Mouse (Mus musculus) liver, adult 2 months (tissue): ENCODE measurements around the gene Gtf2e1. TPM values are rescaled to one million over a fixed set of nuclear protein-coding genes. Genes with fewer than 3 reads are reported as not detected.

ENCODE experiments used
- DNase-seq: peaks from one replicate; pipeline ENCODE4 v3.0.0-alpha.2; 2011; ENCODE audit warnings: low read depth, low spot score; ENCODE audit errors: extremely low read depth
- H3K27ac ChIP-seq: fragments of 200-500 bp; replicated peaks from 2 replicates; pipeline ENCODE4 v1.5.1; 2012; ENCODE audit warnings: low read depth, mild to moderate bottlenecking, control low read depth, inconsistent platforms, low read length; ENCODE audit not compliant: insufficient read depth
- H3K27me3 ChIP-seq: fragments of 200-500 bp; 2 replicates; pipeline ENCODE4 v1.6.1; 2012; ENCODE audit warnings: mild to moderate bottlenecking, moderate library complexity, low read length, inconsistent platforms; ENCODE audit not compliant: control insufficient read depth, insufficient read depth
- H3K36me3 ChIP-seq: fragments of 200-500 bp; 2 replicates; pipeline ENCODE4 v1.6.1; 2012; ENCODE audit warnings: low read length, inconsistent platforms; ENCODE audit not compliant: control insufficient read depth, insufficient read depth
- H3K4me1 ChIP-seq: fragments of 200-500 bp; 2 replicates; pipeline ENCODE4 v1.6.1; 2011; ENCODE audit warnings: low read length; ENCODE audit not compliant: control insufficient read depth, insufficient read depth
- H3K4me3 ChIP-seq: fragments of 200-500 bp; 2 replicates; pipeline ENCODE4 v1.5.1; 2011; ENCODE audit warnings: low read depth, mild to moderate bottlenecking, control low read depth, low read length, moderate library complexity; ENCODE audit not compliant: insufficient read depth
- H3K79me2 ChIP-seq: fragments of 200-500 bp; 2 replicates; pipeline ENCODE4 v1.6.1; 2012; ENCODE audit warnings: inconsistent platforms, mild to moderate bottlenecking, low read length, moderate library complexity; ENCODE audit not compliant: control insufficient read depth, insufficient read depth
- H3K9ac ChIP-seq: fragments of 200-500 bp; 2 replicates; pipeline ENCODE4 v1.6.1; 2012; ENCODE audit warnings: low read depth, mild to moderate bottlenecking, control low read depth, inconsistent platforms, low read length
- CTCF ChIP-seq: fragments of 200-500 bp; IDR thresholded peaks from 2 replicates; pipeline ENCODE4 v1.5.1; 2011; ENCODE audit warnings: low read depth, low read length, control low read depth
- POLR2A ChIP-seq: fragments of 200-500 bp; IDR thresholded peaks from 2 replicates; pipeline ENCODE4 v1.6.1; 2011; ENCODE audit warnings: low read length, control low read depth; ENCODE audit not compliant: insufficient read depth; ENCODE audit errors: extremely low read depth
- WGBS: fragments of 180-500 bp; shearing (Covaris S2); methylation state at CpG from one replicate; pipeline ENCODE4 v1.1.7; 2018; 5-methylcytosine and 5-hydroxymethylcytosine counted together
- polyA plus RNA-seq: library from polyadenylated mRNA; depleted of rRNA; stranded (reverse); fragments of >200 nt; gene quantifications from 2 replicates; pipeline ENCODE4 v1.2.3, GENCODE M21; 2012
- total RNA-seq: library from RNA; depleted of rRNA; stranded (reverse); fragments of >200 nt; gene quantifications from 2 replicates; pipeline ENCODE4 v1.2.3, GENCODE M21; 2014

Gtf2e1 gene
- total and polyA plus RNA-seq, 2 experiments, result 5.0 to 7.2 TPM

DNA sequence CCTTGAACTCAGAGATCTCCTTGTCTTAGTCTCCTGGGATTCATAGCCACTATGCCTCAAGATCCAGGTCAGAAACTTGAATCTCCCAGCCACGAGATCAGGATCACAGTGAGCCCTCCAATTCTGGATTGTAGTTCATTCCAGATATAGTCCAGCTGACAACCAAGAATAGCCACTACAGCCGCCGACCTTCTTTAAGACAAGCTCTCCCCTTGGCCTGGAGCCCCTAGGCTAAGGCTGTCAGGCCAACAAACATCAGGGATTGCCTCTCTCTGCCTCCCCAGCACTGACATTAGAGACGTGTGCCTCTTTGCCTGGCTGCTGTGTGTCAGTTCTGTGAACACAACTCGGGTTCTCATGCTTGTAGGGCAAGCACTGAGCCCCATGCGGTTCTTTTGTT is 1.2 kb upstream of the Gtf2e1 start:
- H3K4me3 ChIP-seq, result no peak overlapping the region
- H3K27me3 ChIP-seq, result no peaks in the 10 kb centered on the region
- TF ChIP-seq CTCF (no peak), POLR2A (no peak)
- no peak for DNase-seq
- peaks cover 17% of the 10 kb centered on the region; the same call in 1 of the 2 replicates for H3K4me1 ChIP-seq
- peak overlapping the region; percentile 95 for H3K27ac ChIP-seq
- 77% methylated on average over 6 of the region's 6 CpGs for WGBS
- peaks cover 8% of the 10 kb centered on the region for H3K36me3 ChIP-seq
- no peak overlapping the region for H3K9ac ChIP-seq
- no peaks in the 10 kb centered on the region; the same call in 1 of the 2 replicates for H3K79me2 ChIP-seq

DNA sequence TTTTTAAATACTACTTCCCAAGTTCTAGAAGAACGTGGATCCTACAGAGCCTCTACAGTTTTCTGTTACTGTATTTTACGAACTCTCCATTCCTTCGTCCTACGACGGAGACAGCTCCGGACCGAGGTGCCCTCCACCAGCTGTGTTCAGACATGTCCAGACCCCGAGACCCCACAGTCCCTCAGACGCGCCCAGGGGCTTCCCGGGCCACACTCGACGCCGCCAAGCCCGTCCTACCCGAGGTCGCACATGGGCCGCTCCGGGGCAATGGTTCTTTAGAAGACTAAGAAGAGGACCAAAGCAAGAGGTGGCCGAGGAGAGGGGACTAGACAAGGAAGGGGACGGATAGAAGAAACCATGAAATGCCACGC is 364 bp downstream of the Gtf2e1 start:
- H3K36me3 ChIP-seq, result peaks cover 10% of the 10 kb centered on the region
- TF ChIP-seq CTCF (no peak), POLR2A (no peak)
- WGBS, result under 1% methylated on average over 22 of the region's 22 CpGs
- peak overlapping the region; percentile 72 for H3K4me3 ChIP-seq
- H3K4me1 ChIP-seq, result peaks cover 25% of the 10 kb centered on the region; the same call in 1 of the 2 replicates
- no peaks in the 10 kb centered on the region for H3K27me3 ChIP-seq
- peak overlapping the region; percentile 78 for H3K9ac ChIP-seq
- peak overlapping the region; percentile 37 for H3K27ac ChIP-seq
- H3K79me2 ChIP-seq, result no peaks in the 10 kb centered on the region; the same call in 1 of the 2 replicates
- DNase-seq, result no peak

- Histone ChIP-seq H3K4me3 (no peak overlapping the region), H3K27me3 (no peaks in the 10 kb centered on the region), H3K36me3 (peaks cover 19% of the 10 kb centered on the region), H3K4me1 (peaks cover 22% of the 10 kb centered on the region), H3K27ac (no peak overlapping the region), H3K9ac (no peak overlapping the region), H3K79me2 (peaks cover 6% of the 10 kb centered on the region; the same call in 1 of the 2 replicates)
- 64% methylated on average over 8 of the region's 8 CpGs for WGBS
- TF ChIP-seq POLR2A (no peak), CTCF (no peak)
- DNase-seq, result no peak
Observed at GRCm38 (mm10) chr16:37533369-37534068, 6.1 kb downstream of the Gtf2e1 start.

DNA sequence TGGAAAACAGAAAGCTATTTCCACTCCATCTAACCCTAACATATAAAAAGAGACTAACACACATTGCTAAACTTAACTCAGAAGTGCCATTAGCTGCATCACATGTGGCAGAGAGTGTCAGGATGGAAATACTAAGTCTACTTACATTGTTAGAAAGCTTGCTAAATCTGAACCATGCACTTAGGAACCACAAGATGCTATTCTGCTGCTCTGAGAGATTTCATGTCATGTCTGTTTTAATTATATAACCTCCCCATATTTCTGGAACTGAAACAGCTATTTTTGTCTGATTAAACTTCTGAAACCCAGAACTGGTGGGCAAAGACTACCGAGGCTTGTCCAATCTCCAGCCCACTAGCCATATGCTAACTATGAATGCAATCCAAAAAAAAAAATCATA is 7.5 kb downstream of the Gtf2e1 start:
- H3K4me3 ChIP-seq, result no peak overlapping the region
- H3K4me1 ChIP-seq, result peaks cover 26% of the 10 kb centered on the region
- WGBS, result 85% methylated on average over 1 of the region's 1 CpGs
- TF ChIP-seq POLR2A (no peak), CTCF (no peak)
- no peak overlapping the region for H3K9ac ChIP-seq
- H3K27ac ChIP-seq, result no peak overlapping the region
- no peaks in the 10 kb centered on the region for H3K27me3 ChIP-seq
- peaks cover 6% of the 10 kb centered on the region; the same call in 1 of the 2 replicates for H3K79me2 ChIP-seq
- peaks cover 19% of the 10 kb centered on the region for H3K36me3 ChIP-seq
- DNase-seq, result no peak

DNA sequence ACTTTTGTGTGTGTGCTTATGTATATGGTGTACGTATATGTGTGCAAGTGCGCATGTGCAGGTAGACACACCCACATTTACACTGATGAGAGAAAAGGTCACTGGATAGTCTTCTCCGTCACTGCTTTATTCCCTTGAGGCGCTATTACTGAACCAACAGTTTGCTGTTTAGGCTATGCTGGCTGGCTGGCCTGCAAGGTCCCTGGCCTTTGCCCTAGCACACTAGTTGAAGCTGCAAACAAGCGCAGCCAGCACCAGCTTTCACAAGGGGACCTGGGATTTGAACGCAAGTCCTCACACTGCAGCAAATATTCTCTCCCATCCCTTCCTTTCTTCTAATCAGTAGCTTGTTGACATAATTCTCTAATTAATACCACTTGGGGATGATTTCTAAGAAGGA is 9.4 kb downstream of the Gtf2e1 start:
- 21% methylated on average over 6 of the region's 6 CpGs for WGBS
- H3K9ac ChIP-seq, result no peak overlapping the region
- DNase-seq, result peak; percentile 87
- TF ChIP-seq CTCF (no peak), POLR2A (no peak)
- no peaks in the 10 kb centered on the region for H3K27me3 ChIP-seq
- peaks cover 19% of the 10 kb centered on the region for H3K36me3 ChIP-seq
- H3K79me2 ChIP-seq, result peaks cover 12% of the 10 kb centered on the region; the same call in 1 of the 2 replicates
- no peak overlapping the region for H3K4me3 ChIP-seq
- H3K4me1 ChIP-seq, result peaks cover 33% of the 10 kb centered on the region
- no peak overlapping the region for H3K27ac ChIP-seq

GRCm38 (mm10) chr16:37526688-37527223 is 12.8 kb downstream of the Gtf2e1 start:
- H3K27ac ChIP-seq, result 0 out of 2 replicates have a peak overlapping the region, but pooled peaks have one; percentile 41
- 94% methylated on average over 3 of the region's 3 CpGs for WGBS

More at GRCm38 (mm10) chr16:37526688-37527223, 12.8 kb downstream of the Gtf2e1 start:
- TF ChIP-seq POLR2A (no peak), CTCF (no peak)
- DNase-seq, result peak; percentile 40
- peaks cover 30% of the 10 kb centered on the region for H3K4me1 ChIP-seq
- no peak overlapping the region for H3K9ac ChIP-seq
- H3K36me3 ChIP-seq, result peaks cover 17% of the 10 kb centered on the region
- no peak overlapping the region for H3K4me3 ChIP-seq
- no peaks in the 10 kb centered on the region for H3K27me3 ChIP-seq
- peaks cover 13% of the 10 kb centered on the region; the same call in 1 of the 2 replicates for H3K79me2 ChIP-seq
